Mouse (Mus musculus): ENCODE data around the gene Cox10.

DNA sequence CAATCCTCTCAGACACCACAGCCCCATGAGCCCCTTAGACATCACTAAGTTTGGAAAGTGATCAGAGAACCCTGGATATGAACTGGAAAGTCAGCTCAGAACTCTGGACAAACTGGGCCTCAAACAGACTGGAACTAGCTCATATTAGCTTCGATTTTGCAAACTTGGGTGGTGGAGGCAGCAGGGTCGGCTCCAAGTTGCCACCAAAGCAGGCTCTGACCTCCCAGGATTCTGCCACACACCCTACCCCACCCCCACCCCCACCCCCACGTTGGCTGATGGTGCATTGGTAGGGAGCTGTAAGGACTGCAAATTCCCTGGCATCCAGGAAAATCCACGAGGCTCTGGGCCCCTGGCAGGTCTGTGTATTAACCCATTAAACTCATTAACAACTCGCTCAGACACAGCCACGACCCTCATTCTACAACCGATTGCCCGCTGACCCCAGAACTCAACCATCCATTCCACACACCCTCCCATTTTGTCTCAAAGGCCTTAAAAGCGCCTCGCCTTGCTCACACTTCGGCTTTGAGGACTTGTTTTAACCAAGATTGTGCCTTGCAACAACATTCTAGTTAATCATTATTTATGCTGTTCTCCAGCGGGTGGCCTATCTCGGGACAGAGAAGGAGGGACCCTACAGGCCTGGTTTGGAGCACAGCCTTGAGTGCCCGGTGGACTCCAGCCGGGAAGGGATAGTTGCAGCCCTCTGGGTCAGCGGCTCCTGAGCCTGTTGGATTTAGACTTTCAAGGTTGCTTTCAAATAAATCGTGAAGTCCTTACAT, 160.8 kb downstream of the Cox10 start:
- TF ChIP-seq CTCF (IDR thresholded peaks at IDR 0.05) (no peak), EP300 (IDR thresholded peaks at IDR 0.05) (no peak)
